ENCODE assay signal across 10 mouse cellular contexts in the genomic region with DNA sequence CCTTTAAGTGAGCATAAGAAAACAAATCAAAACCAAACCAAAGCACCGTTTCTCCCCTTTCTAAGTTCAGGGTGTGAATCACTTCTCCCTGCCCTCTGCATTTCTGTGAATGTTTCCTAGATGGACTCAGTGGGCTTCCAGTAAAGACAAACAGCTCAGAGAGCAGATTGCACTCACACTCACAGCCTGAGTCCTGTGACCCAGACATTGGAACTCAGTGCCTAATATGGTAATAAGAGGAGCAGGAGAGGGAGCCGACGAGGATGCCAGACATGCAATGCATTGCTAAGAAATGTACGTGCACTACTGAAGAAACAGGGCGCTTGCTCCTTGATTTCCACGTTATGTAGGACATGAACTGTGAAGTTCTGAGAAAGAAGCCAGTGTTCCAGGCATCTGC.
DNase-seq lines count a peak whose midpoint lies in the region; ATAC-seq lines count a peak whose summit lies in the region.
"Had no signal": no experiment of that assay in that cellular context is flagged by ENCODE, and none has a peak within 500 bp of the region (broad histone marks: within the 10 kb centered on the region; RNA-seq: fewer than 3 reads in every experiment).

No protein-coding gene starts in this region.

- H3K27ac ChIP-seq in heart, embryonic 11.5 days (ENCODE audit: low read depth, low read length), result peak overlapping the region; percentile 85
- H3K27ac ChIP-seq in lung, embryonic 16.5 days (ENCODE audit: low read length), result peak overlapping the region; percentile 75
- H3K27ac ChIP-seq: midbrain, embryonic 13.5 days had no signal

- H3K27me3 ChIP-seq in heart, embryonic 11.5 days (ENCODE audit: control insufficient read depth, insufficient read depth, low read length), result no peaks in the 10 kb centered on the region
- no peaks in the 10 kb centered on the region for H3K27me3 ChIP-seq in lung, embryonic 16.5 days (ENCODE audit: control insufficient read depth, insufficient read depth, low read depth, low read length)
- H3K27me3 ChIP-seq: midbrain, embryonic 13.5 days had no signal

- H3K4me2 ChIP-seq in heart, embryonic 11.5 days, result no peak overlapping the region
- no peak overlapping the region for H3K4me2 ChIP-seq in lung, embryonic 16.5 days (ENCODE audit: low read depth, low read length)
- H3K4me2 ChIP-seq: midbrain, embryonic 13.5 days had no signal

- no peak overlapping the region for H3K4me3 ChIP-seq in heart, embryonic 11.5 days (ENCODE audit: low read depth, low read length)
- H3K4me3 ChIP-seq in lung, embryonic 16.5 days (ENCODE audit: low read length), result no peak overlapping the region
- H3K4me3 ChIP-seq: midbrain, embryonic 13.5 days had no signal

- ATAC-seq in heart, embryonic 11.5 days (replicated peaks; ENCODE audit: insufficient number of reproducible peaks, low FRiP score, low TSS enrichment), result no peak
- ATAC-seq in lung, embryonic 16.5 days (ENCODE audit: low read depth), result peak; percentile 37
- ATAC-seq: forebrain, postnatal 0 days; midbrain, embryonic 13.5 days had no signal

- no peaks in the 10 kb centered on the region for H3K9me3 ChIP-seq in heart, embryonic 11.5 days (replicated peaks; ENCODE audit: control insufficient read depth, low read length)
- no peaks in the 10 kb centered on the region for H3K9me3 ChIP-seq in lung, embryonic 16.5 days (ENCODE audit: control insufficient read depth, low read length)
- H3K9me3 ChIP-seq: midbrain, embryonic 13.5 days had no signal

- H3K4me1 ChIP-seq in heart, embryonic 11.5 days (ENCODE audit: control insufficient read depth, insufficient read depth, low read length), result peaks cover 72% of the 10 kb centered on the region
- H3K4me1 ChIP-seq in lung, embryonic 16.5 days (replicated peaks; ENCODE audit: control insufficient read depth, insufficient read depth, low read length), result peaks cover 46% of the 10 kb centered on the region

- DNase-seq in 3T3-L1 (ENCODE audit: low read depth, low spot score), result peak; percentile 89
- peak; percentile 71 for DNase-seq in Muller cell, postnatal 12 days (ENCODE audit: inconsistent ontology term)
- DNase-seq in thymus, postnatal 25 days, result no peak
- no peak for DNase-seq in spleen, postnatal 10 days (ENCODE audit: low spot score in 2 of 2)
- DNase-seq in ovary, postnatal 36 days (ENCODE audit: low spot score), result no peak
- DNase-seq: forebrain, postnatal 0 days; retina, postnatal 1 day had no signal

- no peaks in the 10 kb centered on the region for H3K36me3 ChIP-seq in heart, embryonic 11.5 days (ENCODE audit: control insufficient read depth, insufficient read depth, low read length)
- no peaks in the 10 kb centered on the region for H3K36me3 ChIP-seq in lung, embryonic 16.5 days (ENCODE audit: control insufficient read depth, insufficient read depth, low read length)
- H3K36me3 ChIP-seq: midbrain, embryonic 13.5 days had no signal

- 24% methylated on average over 6 of the region's 6 CpGs for WGBS in heart, embryonic 11.5 days (ENCODE audit: insufficient replicate concordance)
- WGBS in lung, embryonic 16.5 days, result 29% methylated on average over 6 of the region's 6 CpGs

- H3K9ac ChIP-seq in heart, embryonic 11.5 days (ENCODE audit: low read depth, low read length), result no peak overlapping the region
- H3K9ac ChIP-seq in lung, embryonic 16.5 days (ENCODE audit: low read length), result no peak overlapping the region
- H3K9ac ChIP-seq: forebrain, postnatal 0 days; midbrain, embryonic 13.5 days had no signal

Comparison
In these comparisons a context has a peak if more than half of its experiments do, and no peak if none do; other contexts are left out.
1. DNase-seq: peak in 3T3-L1 (single experiment) and Muller cell, postnatal 12 days (single experiment); none in thymus, postnatal 25 days (single experiment), spleen, postnatal 10 days (0 of 2) and ovary, postnatal 36 days (single experiment).